Mouse (Mus musculus) stomach, embryonic 16.5 days (tissue): ENCODE data around the gene Rlim. TPM values are rescaled to one million over a fixed set of nuclear protein-coding genes. Genes with fewer than 3 reads are reported as not detected.

Experiments used
- ATAC-seq: fragments of 200-750 bp; cut with Nextera tagmentation; 2 replicates; pipeline ENCODE4 v1.8.0; 2017; ENCODE audit warnings: moderate number of reproducible peaks, moderate TSS enrichment; ENCODE audit not compliant: insufficient read depth, low FRiP score
- H3K27ac ChIP-seq: fragments of 300-500 bp; sonication (generic); 2 replicates; pipeline ENCODE4 v1.5.1; 2014; ENCODE audit warnings: low read length
- H3K27me3 ChIP-seq: fragments of 300-500 bp; sonication (generic); 2 replicates; pipeline ENCODE4 v1.6.1; 2014; ENCODE audit warnings: low read length, control low read depth, mixed read lengths; ENCODE audit not compliant: control insufficient read depth, insufficient read depth
- H3K36me3 ChIP-seq: fragments of 300-500 bp; sonication (generic); 2 replicates; pipeline ENCODE4 v1.6.1; 2014; ENCODE audit warnings: low read length; ENCODE audit not compliant: control insufficient read depth, insufficient read depth
- H3K4me1 ChIP-seq: fragments of 300-500 bp; sonication (generic); 2 replicates; pipeline ENCODE4 v1.6.1; 2014; ENCODE audit warnings: low read length, control low read depth, mixed read lengths; ENCODE audit not compliant: control insufficient read depth, insufficient read depth
- H3K4me2 ChIP-seq: fragments of 300-500 bp; sonication (generic); 2 replicates; pipeline ENCODE4 v1.6.1; 2014; ENCODE audit warnings: low read depth, low read length, mixed read lengths
- H3K4me3 ChIP-seq: fragments of 300-500 bp; sonication (generic); replicated peaks from 2 replicates; pipeline ENCODE4 v1.5.1; 2014; ENCODE audit warnings: mild to moderate bottlenecking, low read length
- H3K9ac ChIP-seq: fragments of 300-500 bp; sonication (generic); 2 replicates; pipeline ENCODE4 v1.6.1; 2014; ENCODE audit warnings: low read length
- H3K9me3 ChIP-seq: fragments of 300-500 bp; sonication (generic); replicated peaks from 2 replicates; pipeline ENCODE4 v1.6.1; 2016; ENCODE audit warnings: low read length, control low read depth; ENCODE audit not compliant: control insufficient read depth
- WGBS: fragments of 180-500 bp; shearing (Covaris S2); extraction: QIAGEN DNeasy Blood & Tissue Kit; methylation state at CpG from one replicate; pipeline ENCODE4 v1.1.7; 2014; 5-methylcytosine and 5-hydroxymethylcytosine counted together
- polyA plus RNA-seq: library from polyadenylated mRNA; unstranded; fragments of >200 nt; fragmentation: Nextera tagmentation; extraction: Ambion mirVana; gene quantifications from 2 replicates; pipeline ENCODE4 v1.2.1, GENCODE M21; 2015

Rlim gene
- polyA plus RNA-seq = 38.0 and 38.7 TPM in 2 replicates

GRCm38 (mm10) chrX:103981169-103981689 lies at the start of gene Rlim:
Gene Rlim, minus strand, starts transcription at chrX:103981284.
- Histone ChIP-seq H3K9me3 (no peaks in the 10 kb centered on the region), H3K27me3 (peaks cover 5% of the 10 kb centered on the region; the same call in 1 of the 2 replicates), H3K36me3 (no peaks in the 10 kb centered on the region), H3K4me3 (peak within 1 kb of the TSS; percentile 72), H3K4me2 (peak within 1 kb of the TSS; percentile 51), H3K9ac (peak within 1 kb of the TSS; percentile 84), H3K27ac (peak within 1 kb of the TSS; percentile 92), H3K4me1 (no peaks in the 10 kb centered on the region)
- ATAC-seq = peak; percentile 99
- WGBS = 17% methylated on average over 27 of the region's 27 CpGs

- H3K36me3 ChIP-seq = no peaks in the 10 kb centered on the region
- H3K9me3 ChIP-seq = no peaks in the 10 kb centered on the region
- WGBS = 36% methylated on average over 1 of the region's 1 CpGs
- no peak overlapping the region for H3K9ac ChIP-seq
- no peaks in the 10 kb centered on the region; the same call in 1 of the 2 replicates for H3K27me3 ChIP-seq
- H3K4me3 ChIP-seq = no peak overlapping the region
- H3K27ac ChIP-seq = no peak overlapping the region
- H3K4me1 ChIP-seq = no peaks in the 10 kb centered on the region
- no peak overlapping the region for H3K4me2 ChIP-seq
- ATAC-seq = no peak
These were observed 36.1 kb upstream of the Rlim start for GRCm38 (mm10) chrX:104017196-104017595.

GRCm38 (mm10) chrX:104015048-104015447 lies 34.0 kb upstream of the Rlim start:
- Histone ChIP-seq H3K4me2 (no peak overlapping the region), H3K27ac (no peak overlapping the region), H3K4me1 (no peaks in the 10 kb centered on the region), H3K36me3 (no peaks in the 10 kb centered on the region), H3K9ac (no peak overlapping the region), H3K27me3 (no peaks in the 10 kb centered on the region; the same call in 1 of the 2 replicates), H3K4me3 (no peak overlapping the region), H3K9me3 (no peaks in the 10 kb centered on the region)
- 72% methylated on average over 4 of the region's 4 CpGs for WGBS
- peak; percentile 83; the same call in 1 of the 2 replicates for ATAC-seq

GRCm38 (mm10) chrX:104013318-104013811 lies 32.3 kb upstream of the Rlim start:
- no peak overlapping the region for H3K4me2 ChIP-seq
- no peak overlapping the region for H3K4me3 ChIP-seq
- no peaks in the 10 kb centered on the region for H3K36me3 ChIP-seq
- H3K27ac ChIP-seq = no peak overlapping the region
- WGBS = 52% methylated on average over 4 of the region's 4 CpGs
- no peaks in the 10 kb centered on the region for H3K9me3 ChIP-seq
- H3K9ac ChIP-seq = no peak overlapping the region
- H3K27me3 ChIP-seq = no peaks in the 10 kb centered on the region; the same call in 1 of the 2 replicates
- no peaks in the 10 kb centered on the region for H3K4me1 ChIP-seq
- no peak for ATAC-seq

GRCm38 (mm10) chrX:103994741-103995140 lies 13.7 kb upstream of the Rlim start:
- H3K4me2 ChIP-seq = no peak overlapping the region
- no peak overlapping the region for H3K27ac ChIP-seq
- no peaks in the 10 kb centered on the region for H3K9me3 ChIP-seq
- WGBS = 45% methylated on average over 3 of the region's 3 CpGs
- no peak overlapping the region for H3K4me3 ChIP-seq
- no peak overlapping the region for H3K9ac ChIP-seq
- ATAC-seq = peak; percentile 37; the same call in 1 of the 2 replicates
- no peaks in the 10 kb centered on the region for H3K36me3 ChIP-seq
- peaks cover 5% of the 10 kb centered on the region; the same call in 1 of the 2 replicates for H3K27me3 ChIP-seq
- H3K4me1 ChIP-seq = no peaks in the 10 kb centered on the region

DNA sequence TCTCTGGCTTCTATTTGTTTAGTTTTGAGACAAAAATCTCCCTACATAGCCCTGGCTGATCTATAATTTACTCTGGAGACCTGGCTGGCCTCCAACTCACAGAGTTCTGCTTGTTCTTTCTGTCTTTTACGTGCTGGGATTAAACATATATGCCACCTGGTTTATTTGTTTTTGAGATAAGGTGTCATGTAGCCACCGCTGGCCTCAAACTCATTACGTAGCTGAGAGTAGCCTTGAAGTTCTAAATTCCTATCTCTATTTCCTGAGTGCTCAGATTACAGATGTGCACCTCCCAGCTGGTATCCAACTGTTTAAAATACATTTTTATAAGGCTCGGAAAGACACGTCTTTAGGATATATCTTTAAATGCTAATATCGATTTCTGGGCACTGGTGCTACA lies 12.8 kb upstream of the Rlim start:
- ATAC-seq = peak; percentile 47
- Histone ChIP-seq H3K36me3 (no peaks in the 10 kb centered on the region), H3K27ac (no peak overlapping the region), H3K4me1 (no peaks in the 10 kb centered on the region), H3K4me2 (no peak overlapping the region), H3K9ac (no peak overlapping the region), H3K4me3 (no peak overlapping the region), H3K27me3 (peaks cover 5% of the 10 kb centered on the region; the same call in 1 of the 2 replicates), H3K9me3 (no peaks in the 10 kb centered on the region)
- 37% methylated on average over 6 of the region's 6 CpGs for WGBS

GRCm38 (mm10) chrX:103991702-103992101 lies 10.6 kb upstream of the Rlim start:
- Histone ChIP-seq H3K27me3 (peaks cover 10% of the 10 kb centered on the region; the same call in 1 of the 2 replicates), H3K9me3 (no peaks in the 10 kb centered on the region), H3K27ac (no peak overlapping the region), H3K4me2 (no peak overlapping the region), H3K9ac (no peak overlapping the region), H3K36me3 (no peaks in the 10 kb centered on the region), H3K4me1 (no peaks in the 10 kb centered on the region), H3K4me3 (no peak overlapping the region)
- no peak for ATAC-seq
- WGBS = 39% methylated on average over 10 of the region's 10 CpGs

DNA sequence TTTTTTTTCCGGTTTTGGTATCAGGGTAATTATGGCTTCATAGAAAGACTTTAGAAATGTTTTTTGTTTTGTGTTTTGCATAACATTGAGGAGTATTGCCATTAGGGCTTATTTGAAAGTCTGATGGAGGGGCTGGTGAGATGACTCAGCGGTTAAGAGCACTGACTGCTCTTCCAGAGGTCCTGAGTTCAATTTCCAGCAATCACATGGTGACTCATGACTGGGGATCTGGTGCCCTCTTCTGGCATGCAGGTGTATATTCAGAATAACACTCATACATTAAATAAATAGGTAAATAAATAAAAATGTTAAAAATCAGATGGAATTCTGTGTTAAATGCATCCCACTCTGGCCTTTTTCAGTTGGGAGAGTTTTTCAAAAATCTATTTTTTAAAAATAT lies 9.3 kb upstream of the Rlim start:
- H3K4me1 ChIP-seq = no peaks in the 10 kb centered on the region

DNA sequence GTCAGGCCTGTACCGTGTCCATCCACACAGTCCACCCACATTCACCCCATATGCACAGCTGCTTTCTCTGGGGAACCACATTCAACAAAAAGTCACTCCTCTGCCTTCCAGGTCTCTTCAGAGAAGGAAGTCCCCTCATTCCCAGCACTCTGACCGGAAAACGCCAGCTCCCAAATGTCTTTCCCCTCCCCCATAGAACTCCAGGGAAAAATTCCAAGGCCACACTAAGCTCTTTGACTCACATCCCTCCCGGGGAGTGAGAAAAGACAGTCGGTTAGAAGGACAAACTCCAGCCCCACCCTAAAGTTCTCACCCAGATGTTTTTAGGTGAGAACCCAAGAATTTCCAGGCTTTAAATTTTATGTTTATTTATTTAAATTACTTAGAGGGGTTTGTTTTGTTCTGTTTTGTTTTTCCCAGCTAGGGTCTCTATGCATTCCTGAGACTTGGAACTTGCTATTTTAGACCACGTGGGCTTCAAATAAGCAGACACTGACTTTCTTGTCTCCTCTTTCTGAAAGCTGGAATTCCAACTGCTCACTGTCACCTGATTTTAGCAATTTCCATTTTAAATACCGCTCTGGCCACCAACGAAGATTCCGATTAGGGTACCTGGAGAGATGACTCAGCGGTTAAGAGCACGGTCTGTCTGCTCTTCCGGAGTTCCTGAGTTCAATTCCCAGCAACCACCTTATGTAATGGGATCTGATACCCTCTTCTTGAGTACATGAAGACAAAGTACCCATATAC lies 6.3 kb upstream of the Rlim start:
- H3K4me1 ChIP-seq = no peaks in the 10 kb centered on the region
- no peaks in the 10 kb centered on the region for H3K9me3 ChIP-seq
- H3K9ac ChIP-seq = no peak overlapping the region
- no peak overlapping the region for H3K27ac ChIP-seq
- H3K27me3 ChIP-seq = peaks cover 11% of the 10 kb centered on the region; the same call in 1 of the 2 replicates
- H3K4me2 ChIP-seq = no peak overlapping the region
- H3K4me3 ChIP-seq = no peak overlapping the region
- H3K36me3 ChIP-seq = no peaks in the 10 kb centered on the region
- 28% methylated on average over 12 of the region's 12 CpGs for WGBS
- ATAC-seq = no peak

More for the DNA sequence above, 9.3 kb upstream of the Rlim start:
- Histone ChIP-seq H3K9ac (no peak overlapping the region), H3K36me3 (no peaks in the 10 kb centered on the region), H3K4me3 (no peak overlapping the region), H3K9me3 (no peaks in the 10 kb centered on the region), H3K27ac (no peak overlapping the region), H3K27me3 (peaks cover 14% of the 10 kb centered on the region; the same call in 1 of the 2 replicates), H3K4me2 (no peak overlapping the region)
- WGBS = 76% methylated on average over 2 of the region's 2 CpGs
- no peak for ATAC-seq
